Mouse (Mus musculus) small intestine, adult 2 months (tissue): ENCODE measurements around the gene Spindoc. TPM values are rescaled to one million over a fixed set of nuclear protein-coding genes. Genes with fewer than 3 reads are reported as not detected.

Source experiments
- H3K27ac ChIP-seq: fragments of 200-500 bp; 2 replicates; pipeline ENCODE4 v1.5.1; 2012; ENCODE audit warnings: low read depth, low read length, control low read depth, inconsistent platforms; ENCODE audit not compliant: insufficient read depth
- H3K27me3 ChIP-seq: fragments of 200-500 bp; 2 replicates; pipeline ENCODE4 v1.6.1; 2012; ENCODE audit warnings: mild to moderate bottlenecking, moderate library complexity, low read length, inconsistent platforms; ENCODE audit not compliant: control insufficient read depth, insufficient read depth
- H3K36me3 ChIP-seq: fragments of 200-500 bp; 2 replicates; pipeline ENCODE4 v1.6.1; 2012; ENCODE audit warnings: mild to moderate bottlenecking, low read length, control low read depth, inconsistent platforms; ENCODE audit not compliant: control insufficient read depth, insufficient read depth
- H3K4me1 ChIP-seq: fragments of 200-500 bp; 2 replicates; pipeline ENCODE4 v1.6.1; 2012; ENCODE audit warnings: low read length, inconsistent platforms, mixed read lengths; ENCODE audit not compliant: control insufficient read depth, insufficient read depth, insufficient read length
- H3K4me3 ChIP-seq: fragments of 200-500 bp; 2 replicates; pipeline ENCODE4 v1.5.1; 2012; ENCODE audit warnings: low read depth, mild to moderate bottlenecking, control low read depth, inconsistent platforms, low read length, moderate library complexity
- CTCF ChIP-seq: fragments of 200-500 bp; IDR thresholded peaks from 2 replicates; pipeline ENCODE4 v1.5.1; 2012; ENCODE audit warnings: low read depth, mild to moderate bottlenecking, control low read depth, inconsistent platforms, low read length, moderate library complexity, mixed read lengths; ENCODE audit not compliant: insufficient replicate concordance, insufficient read length; ENCODE audit errors: extremely low read depth
- POLR2A ChIP-seq: fragments of 200-500 bp; IDR thresholded peaks from 2 replicates; pipeline ENCODE4 v1.6.1; 2012; ENCODE audit warnings: low read depth, mild to moderate bottlenecking, control low read depth, inconsistent platforms, low read length, moderate library complexity
- WGBS: fragments of 180-500 bp; shearing (Covaris S2); methylation state at CpG from one replicate; pipeline ENCODE4 v1.1.7; 2018; 5-methylcytosine and 5-hydroxymethylcytosine counted together
- polyA plus RNA-seq: library from polyadenylated mRNA; depleted of rRNA; stranded (reverse); fragments of >200 nt; gene quantifications from 2 replicates; pipeline ENCODE4 v1.2.3, GENCODE M21; 2012; rRNA removed

The Spindoc gene
- polyA plus RNA-seq, 1 experiment = 15.1 TPM

- Histone ChIP-seq H3K36me3 (no peaks in the 10 kb centered on the region; the same call in 1 of the 2 replicates), H3K4me3 (no peak overlapping the region), H3K27me3 (no peaks in the 10 kb centered on the region), H3K4me1 (peaks cover 43% of the 10 kb centered on the region), H3K27ac (no peak overlapping the region)
- no peak for TF ChIP-seq CTCF
- TF ChIP-seq POLR2A = no peak
- 80% methylated on average over 2 of the region's 2 CpGs for WGBS
These were observed 78.0 kb downstream of the Spindoc start for GRCm38 (mm10) chr19:7304801-7305200.

Other genes starting within 250 kb of the Spindoc start
- gene Otub1, start 176.7 kb downstream of the Spindoc start, polyA plus RNA-seq = 61.9 and 113 TPM in 2 replicates
- 3,019 and 4,573 TPM in 2 replicates for gene Cox8a, start 165.4 kb downstream of the Spindoc start, polyA plus RNA-seq
- 8.2 and 13.1 TPM in 2 replicates for gene Naa40, start 141.8 kb downstream of the Spindoc start, polyA plus RNA-seq
- 1.2 and 1.8 TPM in 2 replicates for gene Rcor2, start 115.7 kb downstream of the Spindoc start, polyA plus RNA-seq
- 91.2 and 279 TPM in 2 replicates for gene Mark2, start 41.1 kb downstream of the Spindoc start, polyA plus RNA-seq
- gene 2700081O15Rik, start 34.6 kb upstream of the Spindoc start, polyA plus RNA-seq = 8.3 and 11.9 TPM in 2 replicates
- gene Rtn3, start 100.3 kb upstream of the Spindoc start, polyA plus RNA-seq = 66.3 and 95.6 TPM in 2 replicates
- gene Atl3, start 111.0 kb upstream of the Spindoc start, polyA plus RNA-seq = 1.3 and 2.6 TPM in 2 replicates
- gene Pla2g16, start 174.5 kb upstream of the Spindoc start, polyA plus RNA-seq = 15.7 and 23.1 TPM in 2 replicates
- 1.2 and 2.9 TPM in 2 replicates for gene Lgals12, start 224.2 kb upstream of the Spindoc start, polyA plus RNA-seq
- not detected in 2 replicates for gene Hrasls5, start 229.5 kb upstream of the Spindoc start, polyA plus RNA-seq